Mouse (Mus musculus): ENCODE data around the gene Cst9. TPM values are rescaled to one million over a fixed set of nuclear protein-coding genes. Genes with fewer than 3 reads are reported as not detected.

Cst9 gene
- polyA plus RNA-seq, 1 experiment from 2014 or later, result not detected

GRCm38 (mm10) chr2:148878641-148879130 lies 43.7 kb downstream of the Cst9 start:
- H3K4me3 ChIP-seq (ENCODE audit: low read depth, low read length), result no peak overlapping the region
- no peak overlapping the region for H3K27ac ChIP-seq (replicated peaks)
- no peak overlapping the region for H3K4me2 ChIP-seq (replicated peaks; ENCODE audit: low read depth)
- no peak overlapping the region for H3K9ac ChIP-seq (ENCODE audit: low read length)
- H3K9me3 ChIP-seq (ENCODE audit: control insufficient read depth, low read length), result no peaks in the 10 kb centered on the region
- H3K27me3 ChIP-seq (ENCODE audit: control insufficient read depth, insufficient read depth, low read length), result no peaks in the 10 kb centered on the region
- H3K36me3 ChIP-seq (ENCODE audit: control insufficient read depth, insufficient read depth, low read length), result no peaks in the 10 kb centered on the region
- WGBS, result 16% methylated on average over 2 of the region's 2 CpGs
- no peak for DNase-seq (ENCODE audit: low spot score)
- H3K4me1 ChIP-seq (replicated peaks; ENCODE audit: control insufficient read depth, insufficient read depth), result peaks cover 4% of the 10 kb centered on the region
- TF ChIP-seq EP300 (optimal IDR thresholded peaks at IDR 0.05) (no peak), CTCF (IDR thresholded peaks at IDR 0.05; ENCODE audit: low read depth) (no peak)
- no peak for ATAC-seq (ENCODE audit: low FRiP score, low TSS enrichment)

GRCm38 (mm10) chr2:148879199-148879598 lies 44.3 kb downstream of the Cst9 start:
- 71% methylated on average over 1 of the region's 1 CpGs for WGBS

GRCm38 (mm10) chr2:148884738-148885137 lies 49.8 kb downstream of the Cst9 start:
- TF ChIP-seq CTCF (IDR thresholded peaks at IDR 0.05; ENCODE audit: low read depth) (no peak), EP300 (optimal IDR thresholded peaks at IDR 0.05) (no peak)
- H3K36me3 ChIP-seq (ENCODE audit: control insufficient read depth, insufficient read depth, low read length), result no peaks in the 10 kb centered on the region
- no peak for ATAC-seq (ENCODE audit: low FRiP score, low TSS enrichment)

More at GRCm38 (mm10) chr2:148879199-148879598, 44.3 kb downstream of the Cst9 start:
- Histone ChIP-seq H3K27me3 (ENCODE audit: control insufficient read depth, insufficient read depth, low read length) (no peaks in the 10 kb centered on the region), H3K36me3 (ENCODE audit: control insufficient read depth, insufficient read depth, low read length) (no peaks in the 10 kb centered on the region), H3K9me3 (ENCODE audit: control insufficient read depth, low read length) (no peaks in the 10 kb centered on the region), H3K9ac (ENCODE audit: low read length) (no peak overlapping the region), H3K4me1 (replicated peaks; ENCODE audit: control insufficient read depth, insufficient read depth) (peaks cover under 1% of the 10 kb centered on the region; the same call in 1 of the 2 replicates), H3K4me3 (ENCODE audit: low read depth, low read length) (no peak overlapping the region), H3K4me2 (replicated peaks; ENCODE audit: low read depth) (no peak overlapping the region), H3K27ac (replicated peaks) (no peak overlapping the region)
- DNase-seq (ENCODE audit: low spot score) (no peak), ATAC-seq (ENCODE audit: low FRiP score, low TSS enrichment) (no peak)
- no peak for TF ChIP-seq EP300 (optimal IDR thresholded peaks at IDR 0.05)
- no peak for TF ChIP-seq CTCF (IDR thresholded peaks at IDR 0.05; ENCODE audit: low read depth)

More at GRCm38 (mm10) chr2:148884738-148885137, 49.8 kb downstream of the Cst9 start:
- Histone ChIP-seq H3K4me1 (replicated peaks; ENCODE audit: control insufficient read depth, insufficient read depth) (no peaks in the 10 kb centered on the region), H3K9ac (ENCODE audit: low read length) (no peak overlapping the region), H3K4me3 (ENCODE audit: low read depth, low read length) (no peak overlapping the region), H3K27me3 (ENCODE audit: control insufficient read depth, insufficient read depth, low read length) (no peaks in the 10 kb centered on the region), H3K4me2 (replicated peaks; ENCODE audit: low read depth) (no peak overlapping the region), H3K9me3 (ENCODE audit: control insufficient read depth, low read length) (no peaks in the 10 kb centered on the region), H3K27ac (replicated peaks) (no peak overlapping the region)
- DNase-seq (ENCODE audit: low spot score), result no peak

Other genes starting within 250 kb of the Cst9 start
- 54.4 and 57.1 TPM in 2 replicates for gene Nxt1, start 162.5 kb upstream of the Cst9 start, polyA plus RNA-seq (2015; fragmentation: Nextera tagmentation; extraction: Ambion mirVana)
- gene Gzf1, start 154.1 kb upstream of the Cst9 start, polyA plus RNA-seq (2015; fragmentation: Nextera tagmentation; extraction: Ambion mirVana), result 8.0 and 9.4 TPM in 2 replicates
- 2.2 and 2.4 TPM in 2 replicates for gene Napb, start 102.7 kb upstream of the Cst9 start, polyA plus RNA-seq (2015; fragmentation: Nextera tagmentation; extraction: Ambion mirVana)
- not detected in 2 replicates for gene Cstl1, start 84.8 kb upstream of the Cst9 start, polyA plus RNA-seq (2015; fragmentation: Nextera tagmentation; extraction: Ambion mirVana)
- gene Cst11, start 63.6 kb upstream of the Cst9 start, polyA plus RNA-seq (2015; fragmentation: Nextera tagmentation; extraction: Ambion mirVana), result 0.98 and 1.2 TPM in 2 replicates
- gene 8030411F24Rik, start 53.1 kb upstream of the Cst9 start, polyA plus RNA-seq (2015; fragmentation: Nextera tagmentation; extraction: Ambion mirVana), result not detected in 2 replicates
- 0.25 TPM in 1 of 2 replicates, not detected in the other for gene Cst12, start 45.8 kb upstream of the Cst9 start, polyA plus RNA-seq (2015; fragmentation: Nextera tagmentation; extraction: Ambion mirVana)
- 35.6 and 46.3 TPM in 2 replicates for gene Cst8, start 36.4 kb upstream of the Cst9 start, polyA plus RNA-seq (2015; fragmentation: Nextera tagmentation; extraction: Ambion mirVana)
- 0.17 TPM in 1 of 2 replicates, not detected in the other for gene Cst13, start 15.1 kb upstream of the Cst9 start, polyA plus RNA-seq (2015; fragmentation: Nextera tagmentation; extraction: Ambion mirVana)
- not detected in 2 replicates for gene 9230104L09Rik, start 29.9 kb downstream of the Cst9 start, polyA plus RNA-seq (2015; fragmentation: Nextera tagmentation; extraction: Ambion mirVana)
- gene Cst3, start 40.5 kb downstream of the Cst9 start, polyA plus RNA-seq (2015; fragmentation: Nextera tagmentation; extraction: Ambion mirVana), result 595 and 599 TPM in 2 replicates
- not detected in 2 replicates for gene Gm1330, start 168.1 kb downstream of the Cst9 start, polyA plus RNA-seq (2015; fragmentation: Nextera tagmentation; extraction: Ambion mirVana)
- not detected in 2 replicates for gene Gm10750, start 182.1 kb downstream of the Cst9 start, polyA plus RNA-seq (2015; fragmentation: Nextera tagmentation; extraction: Ambion mirVana)

All from stomach, postnatal 0 days (tissue).